Mouse (Mus musculus): ENCODE measurements around the gene Olfr447.

- TF ChIP-seq POLR2A (IDR thresholded peaks at IDR 0.05; ENCODE audit: borderline replicate concordance, insufficient read depth, low read length) (no peak), CTCF (IDR thresholded peaks at IDR 0.05; ENCODE audit: borderline replicate concordance, insufficient read depth, low read depth, low read length) (no peak)
Measured at GRCm38 (mm10) chr6:42876323-42876722, 32.4 kb upstream of the Olfr447 start.
